Mouse (Mus musculus) layer of hippocampus, adult 18-20 months (tissue): ENCODE measurements around the gene D130043K22Rik. TPM values are rescaled to one million over a fixed set of nuclear protein-coding genes. Genes with fewer than 3 reads are reported as not detected.

ENCODE experiments used
- DNase-seq, 2 experiments: peaks; one replicate each; pipeline ENCODE4 v3.0.0; 2022; ENCODE audit warnings: low spot score in 2 of 2
- long read RNA-seq: library from polyadenylated mRNA; stranded (forward); transcript quantifications from one replicate; pipeline ENCODE4 v2.0.0, GENCODE M21; 2021
- total RNA-seq, 2 experiments: library from RNA; stranded (reverse); gene quantifications; 2 replicates each; pipeline ENCODE4 v1.2.3; 2021

Gene D130043K22Rik
- total RNA-seq, result 10 to 100 TPM; 24.6 to 26.1 TPM
- long read RNA-seq, full-length matches to known transcripts, result 13 of 22 reads
- long read RNA-seq, partial matches to known transcripts, result 6 of 22 reads
- long read RNA-seq, other reads (novel, unspliced or antisense), result 3 of 22 reads

GRCm38 (mm10) chr13:24844983-24845955 is at the start of gene D130043K22Rik:
Gene D130043K22Rik (plus strand): TSS chr13:24845135.
- DNase-seq, result peak; percentile 75 to 80

- no peak for DNase-seq
Observed at GRCm38 (mm10) chr13:24798686-24799085, 46.2 kb upstream of the D130043K22Rik start.

GRCm38 (mm10) chr13:24799378-24799777 is 45.6 kb upstream of the D130043K22Rik start:
- DNase-seq, result no peak

- peak; percentile 43 to 62 for DNase-seq
Observed at GRCm38 (mm10) chr13:24799925-24800673, 44.8 kb upstream of the D130043K22Rik start.

GRCm38 (mm10) chr13:24800674-24801307 is 44.1 kb upstream of the D130043K22Rik start:
- DNase-seq, result peak; percentile 96 to 97

GRCm38 (mm10) chr13:24801308-24801921 is 43.5 kb upstream of the D130043K22Rik start, which contains the start of gene BC005537:
Gene BC005537 (plus strand): TSS chr13:24801657.
- DNase-seq, result peak; percentile 25 to 43

- peak in 1 of 2 experiments; percentile 34 for DNase-seq
Observed at GRCm38 (mm10) chr13:24802131-24802691, 42.7 kb upstream of the D130043K22Rik start.

- DNase-seq, result no peak
Observed at GRCm38 (mm10) chr13:24803196-24803595, 41.7 kb upstream of the D130043K22Rik start.

GRCm38 (mm10) chr13:24806079-24806478 is 38.9 kb upstream of the D130043K22Rik start:
- DNase-seq, result no peak

GRCm38 (mm10) chr13:24812521-24812920 is 32.4 kb upstream of the D130043K22Rik start:
- no peak for DNase-seq

GRCm38 (mm10) chr13:24814616-24815015 is 30.3 kb upstream of the D130043K22Rik start:
- no peak for DNase-seq

- no peak for DNase-seq
Observed at GRCm38 (mm10) chr13:24816125-24817092, 28.5 kb upstream of the D130043K22Rik start.

GRCm38 (mm10) chr13:24819931-24820330 is 25.0 kb upstream of the D130043K22Rik start:
- no peak for DNase-seq

GRCm38 (mm10) chr13:24822663-24823343 is 22.1 kb upstream of the D130043K22Rik start:
- peak; percentile 66 to 87 for DNase-seq

GRCm38 (mm10) chr13:24824647-24825046 is 20.3 kb upstream of the D130043K22Rik start:
- no peak for DNase-seq

GRCm38 (mm10) chr13:24825587-24825986 is 19.3 kb upstream of the D130043K22Rik start:
- DNase-seq, result no peak

- DNase-seq, result no peak
Observed at GRCm38 (mm10) chr13:24826116-24826515, 18.8 kb upstream of the D130043K22Rik start.

- DNase-seq, result no peak
Observed at GRCm38 (mm10) chr13:24830756-24831352, 14.1 kb upstream of the D130043K22Rik start.
